Mouse (Mus musculus) T-helper 2 cell (primary cell): ENCODE measurements around the gene Psmd14.

Source experiments
- in situ Hi-C: fragments of 300-600 bp; cut with MboI, MseI; formaldehyde crosslinking; loops from one replicate; pipeline ENCODE4 v1.15.1; 2025; ENCODE audit warnings: high pct_unique_total_duplicates

The Psmd14 gene

GRCm38 (mm10) chr2:61811507-61812421 lies 100.3 kb downstream of the Psmd14 start:
- in situ Hi-C loops = loop anchor here (10.0 to 25.0 kb wide), 2 partner anchors 651 to 833 kb away; partner anchors contain the start of gene Ifih1

- in situ Hi-C loops = loop anchor here (10.0 to 25.0 kb wide), 2 partner anchors 650 to 832 kb away; partner anchors contain the start of gene Ifih1
These were observed 101.0 kb downstream of the Psmd14 start for GRCm38 (mm10) chr2:61812536-61812935.

GRCm38 (mm10) chr2:61813106-61813505 lies 101.6 kb downstream of the Psmd14 start:
- in situ Hi-C loops = loop anchor here (10.0 to 25.0 kb wide), 2 partner anchors 649 to 832 kb away; partner anchors contain the start of gene Ifih1

GRCm38 (mm10) chr2:61813521-61813920 lies 102.0 kb downstream of the Psmd14 start:
- in situ Hi-C loops = loop anchor here (10.0 to 25.0 kb wide), 2 partner anchors 649 to 831 kb away; partner anchors contain the start of gene Ifih1

GRCm38 (mm10) chr2:61814548-61815473 lies 103.3 kb downstream of the Psmd14 start:
- in situ Hi-C loops = loop anchor here (10.0 to 25.0 kb wide), 2 partner anchors 647 to 830 kb away; partner anchors contain the start of gene Ifih1

GRCm38 (mm10) chr2:61815583-61816313 lies 104.3 kb downstream of the Psmd14 start:
- in situ Hi-C loops = loop anchor here (10.0 to 25.0 kb wide), 2 partner anchors 647 to 829 kb away; partner anchors contain the start of gene Ifih1

- in situ Hi-C loops = loop anchor here (10.0 to 25.0 kb wide), 2 partner anchors 644 to 827 kb away; partner anchors contain the start of gene Ifih1
These were observed 106.7 kb downstream of the Psmd14 start for GRCm38 (mm10) chr2:61818197-61818596.

GRCm38 (mm10) chr2:61820203-61820602 lies 108.7 kb downstream of the Psmd14 start:
- in situ Hi-C loops = loop anchor here (25.0 kb wide), 1 partner anchor 642 kb away; no protein-coding TSS in a partner anchor

GRCm38 (mm10) chr2:61823426-61824140 lies 112.1 kb downstream of the Psmd14 start:
- in situ Hi-C loops = loop anchor here (25.0 kb wide), 1 partner anchor 639 kb away; no protein-coding TSS in a partner anchor

- in situ Hi-C loops = no loop called here
These were observed 125.8 kb downstream of the Psmd14 start for GRCm38 (mm10) chr2:61837243-61837806.
